In the genomic region with DNA sequence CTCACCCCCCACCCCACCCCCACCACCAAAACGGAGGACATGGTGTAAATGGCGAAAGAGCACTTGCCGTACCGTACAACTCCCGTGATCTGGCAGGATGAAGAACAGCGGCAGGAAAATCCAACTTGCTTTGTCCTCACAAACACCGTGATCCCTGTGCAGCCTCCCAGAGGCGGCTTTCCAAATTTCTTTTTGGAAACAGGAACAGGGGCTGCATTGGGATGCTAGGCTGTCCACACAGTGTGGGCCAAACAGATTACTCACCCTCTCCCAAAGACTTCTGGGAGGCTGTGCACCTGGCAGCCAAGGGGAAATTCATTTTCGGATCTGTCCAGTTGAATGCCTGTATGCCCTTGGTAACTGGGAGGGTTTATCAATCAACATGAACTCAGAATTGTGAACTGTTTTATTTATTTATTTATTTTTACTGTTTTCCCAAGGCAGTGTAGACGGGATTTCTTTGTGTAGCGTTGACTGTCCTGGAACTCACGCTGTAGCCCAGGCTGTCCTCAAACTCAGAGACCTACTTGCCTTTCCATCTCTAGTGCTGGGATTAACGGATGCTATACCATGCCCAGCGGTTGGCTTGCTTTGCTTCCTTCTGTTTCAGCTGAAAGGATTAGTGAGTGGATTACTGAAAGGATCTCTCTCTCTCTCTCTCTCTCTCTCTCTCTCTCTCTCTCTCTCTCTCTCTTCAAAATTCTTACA, we compare ENCODE assay signal across 11 mouse cellular contexts. TPM values are rescaled to one million over a fixed set of nuclear protein-coding genes. Genes with fewer than 3 reads are reported as not detected.
DNase-seq lines count a peak whose midpoint lies in the region; ATAC-seq and TF ChIP-seq lines count a peak whose summit lies in the region.
"Had no signal": no experiment of that assay in that cellular context is flagged by ENCODE, and none has a peak within 500 bp of the region (broad histone marks: within the 10 kb centered on the region; RNA-seq: fewer than 3 reads in every experiment).

No protein-coding gene starts in this region.

- no peak for TF ChIP-seq CTCF in hindbrain, postnatal 0 days (IDR thresholded peaks at IDR 0.05; ENCODE audit: low read depth)

- H3K27ac ChIP-seq in hindbrain, postnatal 0 days = no peak overlapping the region
- H3K27ac ChIP-seq: kidney, embryonic 15.5 days; left cerebral cortex, adult 2 months; stomach, embryonic 15.5 days had no signal

- DNase-seq in frontal cortex, postnatal 25 days (ENCODE audit: low spot score in 2 of 2) = no peak
- peak; percentile 8 for DNase-seq in retina, postnatal 7 days (ENCODE audit: low read depth, low spot score)
- no peak for DNase-seq in retina, postnatal 1 day
- DNase-seq in hindbrain, postnatal 0 days (ENCODE audit: low spot score) = peak; percentile 19
- DNase-seq in testis, postnatal 14 days (ENCODE audit: low spot score) = peak; percentile 29
- DNase-seq in adipocyte (ENCODE audit: low spot score) = no peak
- no peak for DNase-seq in right cerebral cortex, postnatal 14 days

- no peak overlapping the region for H3K9ac ChIP-seq in hindbrain, postnatal 0 days (replicated peaks; ENCODE audit: low read length)
- H3K9ac ChIP-seq: kidney, embryonic 15.5 days; stomach, embryonic 15.5 days had no signal

- H3K4me2 ChIP-seq in hindbrain, postnatal 0 days (ENCODE audit: low read depth, low read length) = no peak overlapping the region
- H3K4me2 ChIP-seq: kidney, embryonic 15.5 days; stomach, embryonic 15.5 days had no signal

- H3K9me3 ChIP-seq in hindbrain, postnatal 0 days (ENCODE audit: low read length) = no peaks in the 10 kb centered on the region
- H3K9me3 ChIP-seq: kidney, embryonic 15.5 days; stomach, embryonic 15.5 days had no signal

- no peaks in the 10 kb centered on the region for H3K27me3 ChIP-seq in hindbrain, postnatal 0 days (ENCODE audit: insufficient read depth, low read length)
- H3K27me3 ChIP-seq: kidney, embryonic 15.5 days; stomach, embryonic 15.5 days had no signal

- H3K4me3 ChIP-seq in hindbrain, postnatal 0 days (ENCODE audit: low read length) = no peak overlapping the region
- H3K4me3 ChIP-seq: kidney, embryonic 15.5 days; left cerebral cortex, adult 2 months; stomach, embryonic 15.5 days had no signal

- 81% methylated on average over 14 of the region's 14 CpGs for WGBS in hindbrain, postnatal 0 days

- H3K4me1 ChIP-seq in hindbrain, postnatal 0 days (ENCODE audit: insufficient read depth, low read length) = no peaks in the 10 kb centered on the region; the same call in 1 of the 2 replicates

- ATAC-seq in frontal cortex, adult (ENCODE audit: low TSS enrichment) = peak; percentile 9; the same call in 1 of the 2 replicates
- ATAC-seq in hindbrain, postnatal 0 days = peak; percentile 73

- H3K36me3 ChIP-seq in hindbrain, postnatal 0 days (ENCODE audit: insufficient read depth, low read length) = no peaks in the 10 kb centered on the region
- H3K36me3 ChIP-seq: kidney, embryonic 15.5 days; stomach, embryonic 15.5 days had no signal

RNA-seq across cellular contexts. Expression of a gene that starts 7.1 kb away (rescaled TPM):
- 3.7 and 10.1 TPM in 2 replicates for total RNA-seq in hindbrain, postnatal 0 days (2014; rRNA removed)
- polyA plus RNA-seq in hindbrain, postnatal 0 days (2015; fragmentation: Nextera tagmentation; extraction: Ambion mirVana) = 24.5 and 27.9 TPM in 2 replicates

Comparison
In these comparisons a context has a peak if more than half of its experiments do, and no peak if none do; other contexts are left out.
1. DNase-seq: peak in retina, postnatal 7 days (single experiment), hindbrain, postnatal 0 days (single experiment) and testis, postnatal 14 days (single experiment); none in frontal cortex, postnatal 25 days (0 of 2), retina, postnatal 1 day (single experiment), adipocyte (single experiment) and right cerebral cortex, postnatal 14 days (single experiment).